Mouse (Mus musculus): ENCODE data around the gene Slc17a9. TPM values are rescaled to one million over a fixed set of nuclear protein-coding genes. Genes with fewer than 3 reads are reported as not detected.
"Not testable (repeated sequence)": the region's sequence is repeated elsewhere in the genome, so short reads cannot be mapped to it uniquely, and the experiment has no call there.

Gene Slc17a9
- polyA plus RNA-seq, 1 experiment from 2014 or later: 0.58 TPM

DNA sequence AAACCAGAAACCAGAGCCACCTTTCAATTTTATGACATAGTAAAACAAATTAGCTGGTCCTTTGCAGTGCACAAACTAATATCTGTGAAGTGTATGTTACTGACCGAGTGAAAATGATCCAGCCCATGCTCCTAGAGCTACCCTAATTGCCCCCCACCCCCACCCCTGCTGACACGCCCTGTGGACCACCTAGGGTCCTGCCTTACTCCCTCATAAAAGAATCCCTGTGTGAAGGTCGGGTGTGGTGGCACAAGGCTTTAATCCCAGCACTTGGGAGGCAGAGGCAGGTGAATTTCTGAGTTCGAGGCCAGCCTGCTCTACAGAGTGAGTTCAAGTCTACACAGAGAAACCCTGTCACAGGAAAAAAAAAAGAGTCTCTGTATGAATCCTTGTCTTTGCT, 13.5 kb upstream of the Slc17a9 start:
- H3K27ac ChIP-seq: no peak overlapping the region
- no peaks in the 10 kb centered on the region for H3K27me3 ChIP-seq
- H3K4me2 ChIP-seq: peak overlapping the region; percentile 87
- H3K9ac ChIP-seq: peak overlapping the region; percentile 99
- peak overlapping the region; percentile 99; the same call in 1 of the 2 replicates for H3K4me3 ChIP-seq
- peaks cover 32% of the 10 kb centered on the region for H3K4me1 ChIP-seq
- WGBS: 69% methylated on average over 4 of the region's 4 CpGs
- no peak for ATAC-seq
- H3K9me3 ChIP-seq (replicated peaks): no peaks in the 10 kb centered on the region
- peaks cover 31% of the 10 kb centered on the region for H3K36me3 ChIP-seq (ENCODE audit: poor library complexity, severe bottlenecking)

DNA sequence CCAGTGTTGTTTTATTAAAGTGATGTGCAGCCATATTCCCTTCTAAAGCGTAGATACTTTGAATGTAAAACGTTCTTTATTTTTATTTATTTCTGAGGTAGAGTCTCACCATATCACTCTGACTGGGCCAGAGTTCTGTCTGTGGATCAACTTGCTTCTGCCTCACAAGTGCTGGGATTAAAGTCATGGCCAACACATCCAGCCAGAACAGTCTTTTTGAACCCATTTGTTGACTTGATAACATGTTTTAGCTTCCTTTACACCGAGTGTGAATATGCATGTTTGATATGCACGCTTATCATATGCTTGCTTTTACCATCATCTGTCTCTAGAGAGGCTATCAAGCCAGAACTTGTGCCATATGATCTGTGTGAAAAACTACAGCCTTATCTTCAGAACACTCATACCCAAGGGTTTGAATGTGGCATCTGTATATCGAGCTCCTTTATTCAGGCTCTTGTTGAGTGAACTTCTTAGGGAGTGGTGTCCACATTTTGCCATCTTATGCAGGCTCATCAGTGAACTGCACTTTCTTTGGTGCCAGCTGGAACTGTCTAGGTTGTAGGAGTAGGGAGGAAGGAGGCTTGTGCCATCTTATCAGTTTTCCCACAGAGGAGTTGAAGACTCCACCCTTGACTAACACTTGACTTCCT, 12.9 kb upstream of the Slc17a9 start:
- Histone ChIP-seq H3K27ac (no peak overlapping the region), H3K36me3 (ENCODE audit: poor library complexity, severe bottlenecking) (peaks cover 33% of the 10 kb centered on the region), H3K4me1 (peaks cover 32% of the 10 kb centered on the region), H3K9me3 (replicated peaks) (no peaks in the 10 kb centered on the region), H3K27me3 (no peaks in the 10 kb centered on the region), H3K9ac (no peak overlapping the region), H3K4me2 (no peak overlapping the region), H3K4me3 (no peak overlapping the region)
- WGBS: 93% methylated on average over 5 of the region's 5 CpGs
- ATAC-seq: no peak

DNA sequence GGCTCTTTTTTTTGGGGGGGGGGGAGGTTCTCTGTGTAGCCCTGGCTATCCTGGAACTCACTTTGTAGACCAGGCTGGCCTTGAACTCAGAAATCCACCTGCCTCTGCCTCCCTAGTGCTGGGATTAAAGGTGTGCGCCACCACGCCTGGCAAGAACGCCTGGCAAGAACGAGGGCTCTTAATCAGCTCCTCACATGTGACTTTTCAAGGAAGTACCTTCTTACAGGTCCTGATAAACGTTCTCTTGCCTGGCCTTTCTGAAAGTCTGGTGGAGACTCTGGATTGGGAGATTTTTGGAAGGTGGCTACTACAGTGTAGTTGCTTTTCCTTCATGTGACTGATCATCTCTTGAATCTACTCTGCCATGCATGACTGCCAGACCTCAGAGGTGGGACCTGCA, 2.3 kb upstream of the Slc17a9 start:
- H3K9ac ChIP-seq; H3K4me3 ChIP-seq; H3K4me1 ChIP-seq; H3K9me3 ChIP-seq (replicated peaks); H3K27ac ChIP-seq; H3K27me3 ChIP-seq; ATAC-seq; H3K4me2 ChIP-seq: not testable (repeated sequence)
- peaks cover 63% of the 10 kb centered on the region for H3K36me3 ChIP-seq (ENCODE audit: poor library complexity, severe bottlenecking)
- 92% methylated on average over 5 of the region's 5 CpGs for WGBS

DNA sequence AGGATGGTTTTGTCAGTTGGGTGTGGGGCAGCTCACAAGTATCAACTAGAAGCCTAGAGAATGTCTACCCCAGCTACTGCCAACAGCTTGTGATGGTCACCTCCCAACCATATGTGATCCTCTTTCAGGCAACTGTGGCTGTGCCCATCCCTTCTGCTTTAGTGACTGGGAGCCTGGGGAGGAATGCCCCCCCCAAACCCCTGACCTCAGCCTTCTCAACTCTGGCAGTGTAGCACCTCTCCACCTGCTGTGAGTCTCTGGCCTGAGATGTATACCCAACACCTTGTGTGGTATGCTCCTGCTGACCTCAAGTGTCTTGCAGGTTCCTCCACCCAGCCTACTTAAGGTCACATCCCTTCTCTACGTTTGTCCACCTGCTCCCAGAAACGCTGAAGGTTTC, 1.2 kb upstream of the Slc17a9 start:
- no peaks in the 10 kb centered on the region for H3K9me3 ChIP-seq (replicated peaks)
- H3K9ac ChIP-seq: no peak overlapping the region
- 75% methylated on average over 2 of the region's 2 CpGs for WGBS
- no peaks in the 10 kb centered on the region; the same call in 1 of the 2 replicates for H3K27me3 ChIP-seq
- H3K36me3 ChIP-seq (ENCODE audit: poor library complexity, severe bottlenecking): peaks cover 52% of the 10 kb centered on the region
- no peak overlapping the region for H3K27ac ChIP-seq
- H3K4me2 ChIP-seq: no peak overlapping the region
- H3K4me1 ChIP-seq: no peaks in the 10 kb centered on the region
- ATAC-seq: no peak
- no peak overlapping the region for H3K4me3 ChIP-seq

DNA sequence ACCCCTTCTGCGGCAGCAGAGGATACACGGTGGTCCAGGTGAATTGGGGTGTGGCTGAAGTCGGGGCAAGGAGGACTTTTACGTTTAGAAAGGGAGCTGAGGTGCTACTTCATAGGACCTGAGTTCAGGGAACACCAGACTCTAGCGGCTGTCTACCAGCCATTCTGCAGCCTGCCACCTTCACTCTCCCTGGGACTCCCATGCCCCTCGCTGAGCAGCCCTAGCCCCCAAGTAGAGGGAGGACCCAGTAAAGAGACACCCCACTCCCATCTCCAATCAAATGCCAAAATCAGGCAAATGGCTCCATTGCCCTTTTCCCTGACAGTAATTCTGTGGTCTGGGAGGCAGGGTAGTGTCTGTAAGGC, 333 bp downstream of the Slc17a9 start:
- Histone ChIP-seq H3K4me2 (no peak overlapping the region), H3K4me3 (no peak overlapping the region), H3K36me3 (ENCODE audit: poor library complexity, severe bottlenecking) (peaks cover 38% of the 10 kb centered on the region), H3K9ac (no peak overlapping the region), H3K4me1 (no peaks in the 10 kb centered on the region), H3K27me3 (no peaks in the 10 kb centered on the region; the same call in 1 of the 2 replicates), H3K27ac (no peak overlapping the region), H3K9me3 (replicated peaks) (no peaks in the 10 kb centered on the region)
- WGBS: 7% methylated on average over 6 of the region's 6 CpGs
- ATAC-seq: no peak

DNA sequence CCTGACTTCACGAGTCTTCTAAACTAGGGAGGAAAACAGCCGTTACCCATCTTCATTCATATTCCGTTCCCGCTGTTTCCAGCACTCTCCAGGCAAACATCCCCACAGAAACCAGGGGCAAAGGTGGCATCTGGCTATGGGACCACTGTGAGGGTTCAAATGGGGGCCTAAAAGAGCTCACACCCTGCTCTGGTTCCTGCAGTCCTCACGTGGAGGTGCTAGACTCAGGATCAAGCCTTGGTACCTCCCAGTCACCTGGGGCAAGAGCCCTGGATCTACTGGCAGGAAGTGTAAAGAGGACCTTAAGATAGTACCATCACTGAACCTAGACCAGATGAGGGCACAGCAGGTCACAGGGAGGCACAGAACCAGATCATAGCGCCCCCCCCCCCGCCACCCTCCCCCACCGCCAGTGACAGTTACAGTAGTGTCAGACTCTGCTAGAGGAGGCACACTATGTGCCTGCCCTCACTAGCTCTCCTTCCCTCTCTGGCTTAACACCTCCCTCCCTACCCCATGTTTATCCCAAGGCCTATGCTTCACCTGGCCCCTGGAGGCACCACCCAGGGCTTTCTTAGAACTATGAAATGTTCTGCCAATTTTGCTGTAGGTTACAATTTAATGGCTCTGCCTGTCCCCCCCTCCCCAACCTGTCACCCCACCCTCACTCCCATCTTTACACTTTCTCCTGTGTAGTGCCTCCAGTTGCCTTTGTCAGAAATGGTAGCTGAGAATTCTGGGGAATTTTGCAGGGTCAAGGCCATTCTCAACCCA, 980 bp downstream of the Slc17a9 start:
- Histone ChIP-seq H3K4me1 (no peaks in the 10 kb centered on the region), H3K27ac (no peak overlapping the region), H3K4me3 (no peak overlapping the region), H3K9ac (no peak overlapping the region), H3K4me2 (no peak overlapping the region), H3K27me3 (no peaks in the 10 kb centered on the region; the same call in 1 of the 2 replicates), H3K36me3 (ENCODE audit: poor library complexity, severe bottlenecking) (peaks cover 31% of the 10 kb centered on the region), H3K9me3 (replicated peaks) (no peaks in the 10 kb centered on the region)
- 38% methylated on average over 7 of the region's 8 CpGs for WGBS
- no peak for ATAC-seq

DNA sequence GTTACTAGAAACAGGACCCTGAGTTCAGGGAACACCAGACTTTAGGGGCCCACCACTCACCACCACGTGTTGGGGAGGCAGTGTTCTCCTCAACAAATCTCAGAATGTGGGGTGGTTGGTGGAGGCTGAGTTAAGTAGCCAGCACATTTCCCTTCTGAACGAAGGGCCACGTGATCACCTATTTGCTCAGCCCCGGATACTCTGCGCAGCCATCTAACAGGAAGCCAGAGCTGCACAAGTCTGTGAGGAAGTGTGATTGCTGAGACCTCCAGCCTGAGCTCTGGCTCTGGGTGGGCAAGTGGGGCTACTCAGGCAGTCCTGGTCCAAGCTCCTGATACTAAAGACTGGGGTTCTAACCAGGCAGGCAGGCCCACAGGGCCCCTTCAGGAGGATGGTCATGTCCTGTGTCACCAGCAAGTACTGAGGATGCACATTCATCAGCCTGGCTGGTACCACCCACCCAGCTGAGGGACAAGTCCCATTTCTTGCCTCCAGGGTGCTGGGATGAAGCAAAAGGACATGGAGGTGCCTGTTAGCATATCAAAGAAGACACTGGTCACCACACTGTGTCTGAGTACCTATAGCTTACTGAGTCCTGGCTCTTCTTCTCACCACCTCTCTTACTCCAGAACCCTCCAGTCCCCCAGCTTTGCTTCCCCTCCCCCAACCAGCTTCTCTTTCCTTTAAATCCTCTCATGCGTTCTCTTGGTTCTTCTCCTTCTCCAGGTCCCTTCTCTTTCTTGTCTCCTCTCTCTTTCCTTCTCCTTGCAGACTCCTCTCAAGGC, 1.8 kb downstream of the Slc17a9 start:
- Histone ChIP-seq H3K27me3 (no peaks in the 10 kb centered on the region; the same call in 1 of the 2 replicates), H3K36me3 (ENCODE audit: poor library complexity, severe bottlenecking) (peaks cover 23% of the 10 kb centered on the region), H3K4me3 (no peak overlapping the region), H3K4me1 (no peaks in the 10 kb centered on the region), H3K9ac (no peak overlapping the region), H3K27ac (no peak overlapping the region), H3K4me2 (no peak overlapping the region), H3K9me3 (replicated peaks) (no peaks in the 10 kb centered on the region)
- 78% methylated on average over 6 of the region's 6 CpGs for WGBS
- ATAC-seq: no peak

DNA sequence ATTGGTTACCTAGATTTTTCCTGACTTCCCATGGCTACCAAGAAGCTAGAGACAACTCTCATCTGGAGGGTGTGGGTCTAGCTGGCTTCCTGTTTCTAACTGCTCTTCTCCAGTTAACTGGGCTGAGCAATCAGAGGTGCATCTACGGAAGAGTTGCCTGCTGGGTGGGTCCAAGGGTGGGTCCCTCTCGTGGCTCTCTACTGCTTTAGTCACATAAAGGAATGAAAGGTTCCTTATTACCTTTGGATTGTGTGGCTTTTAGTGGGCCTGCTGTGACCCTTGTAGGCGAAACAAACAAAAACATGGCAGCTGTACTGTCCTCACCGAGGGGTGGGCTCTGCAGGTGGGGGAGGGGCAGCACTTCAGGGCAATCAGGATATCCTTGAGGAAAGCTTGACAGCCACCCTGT, 2.6 kb downstream of the Slc17a9 start:
- 61% methylated on average over 4 of the region's 4 CpGs for WGBS
- ATAC-seq: no peak
- H3K4me3 ChIP-seq: no peak overlapping the region
- H3K9ac ChIP-seq: no peak overlapping the region
- H3K4me1 ChIP-seq: no peaks in the 10 kb centered on the region
- H3K27me3 ChIP-seq: no peaks in the 10 kb centered on the region; the same call in 1 of the 2 replicates
- H3K4me2 ChIP-seq: no peak overlapping the region
- no peaks in the 10 kb centered on the region for H3K9me3 ChIP-seq (replicated peaks)
- peaks cover 15% of the 10 kb centered on the region for H3K36me3 ChIP-seq (ENCODE audit: poor library complexity, severe bottlenecking)
- no peak overlapping the region for H3K27ac ChIP-seq

DNA sequence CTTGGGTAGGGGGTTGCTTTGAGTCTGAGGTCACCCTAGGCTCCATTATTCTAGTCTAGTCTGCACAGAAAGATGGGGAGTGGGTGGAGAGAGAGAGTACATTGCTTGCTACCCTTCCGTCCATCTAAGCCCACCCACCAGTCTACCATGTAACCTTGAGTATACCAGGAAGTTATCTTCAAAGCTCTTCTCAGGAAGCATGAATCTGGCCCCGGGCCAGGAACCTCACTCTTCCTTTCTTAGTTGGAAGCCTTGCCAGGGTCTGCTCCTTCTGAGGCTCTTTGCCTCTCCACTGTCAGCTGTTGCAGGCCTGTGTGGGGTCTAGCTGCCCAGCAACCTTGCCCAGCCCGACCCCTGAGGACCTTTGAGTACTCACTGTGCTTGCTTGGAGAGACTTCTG, 6.0 kb downstream of the Slc17a9 start:
- 75% methylated on average over 3 of the region's 3 CpGs for WGBS
- no peak overlapping the region for H3K4me2 ChIP-seq
- no peak overlapping the region for H3K4me3 ChIP-seq
- no peaks in the 10 kb centered on the region for H3K36me3 ChIP-seq (ENCODE audit: poor library complexity, severe bottlenecking)
- H3K27ac ChIP-seq: no peak overlapping the region
- H3K9me3 ChIP-seq (replicated peaks): no peaks in the 10 kb centered on the region
- H3K27me3 ChIP-seq: peaks cover 3% of the 10 kb centered on the region; the same call in 1 of the 2 replicates
- no peaks in the 10 kb centered on the region for H3K4me1 ChIP-seq
- ATAC-seq: no peak
- H3K9ac ChIP-seq: no peak overlapping the region

DNA sequence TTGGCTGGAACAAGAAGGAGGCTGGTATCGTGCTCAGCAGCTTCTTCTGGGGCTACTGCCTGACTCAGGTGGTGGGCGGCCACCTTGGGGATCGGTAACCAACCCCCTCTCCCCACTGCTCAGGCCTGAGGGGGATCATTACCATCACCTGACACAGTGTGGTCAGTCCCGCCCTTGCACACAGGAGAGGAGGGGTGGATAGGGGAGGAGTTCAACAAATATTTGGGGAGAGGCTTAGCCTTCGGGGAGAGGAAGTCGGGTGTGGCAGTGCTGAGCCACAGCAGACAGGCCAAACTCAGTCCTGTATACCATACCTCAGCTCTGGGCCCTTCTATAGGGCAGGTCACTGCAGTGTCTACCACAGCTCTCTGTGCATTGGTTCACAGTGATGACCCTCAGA, 6.9 kb downstream of the Slc17a9 start:
- Histone ChIP-seq H3K4me2 (no peak overlapping the region), H3K9me3 (replicated peaks) (no peaks in the 10 kb centered on the region), H3K27ac (no peak overlapping the region), H3K27me3 (peaks cover 3% of the 10 kb centered on the region; the same call in 1 of the 2 replicates), H3K4me3 (no peak overlapping the region), H3K9ac (no peak overlapping the region), H3K4me1 (no peaks in the 10 kb centered on the region), H3K36me3 (ENCODE audit: poor library complexity, severe bottlenecking) (no peaks in the 10 kb centered on the region)
- 71% methylated on average over 6 of the region's 6 CpGs for WGBS
- no peak for ATAC-seq

DNA sequence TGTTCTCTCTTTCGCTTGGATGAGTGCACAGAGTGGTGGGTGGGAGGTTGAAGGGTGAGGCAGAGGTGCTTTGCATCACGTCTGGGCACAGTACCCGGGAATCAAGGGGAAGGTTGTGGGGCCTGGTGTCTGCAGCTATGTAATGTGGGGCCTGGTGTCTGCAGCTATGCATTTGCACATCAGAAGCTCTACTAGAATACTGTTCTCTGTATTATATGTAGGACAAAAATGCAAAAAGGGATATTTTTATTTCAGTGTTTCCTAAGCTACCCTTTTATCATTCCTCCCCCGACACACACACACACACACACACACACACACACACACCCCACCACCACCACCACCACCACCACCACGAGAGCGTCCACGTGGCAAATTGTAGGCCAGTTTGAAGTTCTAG, 10.2 kb downstream of the Slc17a9 start:
- H3K9ac ChIP-seq: no peak overlapping the region
- no peaks in the 10 kb centered on the region for H3K9me3 ChIP-seq (replicated peaks)
- H3K4me2 ChIP-seq: no peak overlapping the region
- peaks cover 3% of the 10 kb centered on the region; the same call in 1 of the 2 replicates for H3K27me3 ChIP-seq
- no peaks in the 10 kb centered on the region for H3K4me1 ChIP-seq
- 80% methylated on average over 7 of the region's 7 CpGs for WGBS
- H3K36me3 ChIP-seq (ENCODE audit: poor library complexity, severe bottlenecking): no peaks in the 10 kb centered on the region
- ATAC-seq: no peak
- H3K27ac ChIP-seq: no peak overlapping the region
- H3K4me3 ChIP-seq: no peak overlapping the region

DNA sequence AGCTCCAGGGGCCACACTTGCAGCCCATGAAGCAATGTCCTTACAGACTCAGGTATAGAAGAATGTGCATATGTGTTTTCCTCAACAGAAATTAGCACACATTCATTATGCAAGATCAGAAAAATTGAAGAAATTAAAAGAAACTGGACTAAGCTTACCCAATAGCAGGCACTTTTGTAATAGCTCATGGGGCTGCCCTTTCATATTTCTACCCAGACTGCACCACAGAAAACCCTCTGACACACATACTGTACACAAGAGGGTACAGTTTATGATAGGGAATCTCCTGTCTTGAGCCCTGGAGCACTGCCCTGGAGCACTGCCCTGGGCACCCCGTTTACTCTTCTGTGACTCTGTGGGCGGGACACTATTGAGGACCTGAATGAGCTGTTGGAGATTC, 12.9 kb downstream of the Slc17a9 start:
- 75% methylated on average over 2 of the region's 2 CpGs for WGBS
- Histone ChIP-seq H3K9me3 (replicated peaks) (no peaks in the 10 kb centered on the region), H3K9ac (no peak overlapping the region), H3K4me2 (no peak overlapping the region), H3K4me1 (no peaks in the 10 kb centered on the region), H3K27ac (no peak overlapping the region), H3K36me3 (ENCODE audit: poor library complexity, severe bottlenecking) (no peaks in the 10 kb centered on the region), H3K4me3 (no peak overlapping the region), H3K27me3 (peaks cover 8% of the 10 kb centered on the region; the same call in 1 of the 2 replicates)
- no peak for ATAC-seq
